Mouse (Mus musculus) gastrocnemius, postnatal 14 days (tissue): ENCODE data around the gene Rec114. TPM values are rescaled to one million over a fixed set of nuclear protein-coding genes. Genes with fewer than 3 reads are reported as not detected.

Experiments
- DNase-seq: peaks from one replicate; pipeline ENCODE4 v3.0.0; 2021; ENCODE audit warnings: mixed read lengths
- intact Hi-C: fragments of 180-260 bp; cut with DNase I; formaldehyde crosslinking; loops from one replicate; pipeline ENCODE4 v1.15.1; 2025; ENCODE audit warnings: low total_unique reads
- long read RNA-seq, 2 experiments: library from polyadenylated mRNA; stranded (forward); transcript quantifications; one replicate each; pipeline ENCODE4 v2.0.0; 2021
- total RNA-seq, 2 experiments: library from RNA; stranded (reverse); gene quantifications; 2 replicates each; pipeline ENCODE4 v1.2.3; 2021

Rec114 gene
- under 1 TPM in 1 of 2 experiments, not detected in 1; 0.45 TPM for total RNA-seq
- long read RNA-seq, experiment 1, result 0 reads
- long read RNA-seq, experiment 2, partial matches to known transcripts, result 1 of 2 reads
- long read RNA-seq, experiment 2, other reads (novel, unspliced or antisense), result 1 of 2 reads

DNA sequence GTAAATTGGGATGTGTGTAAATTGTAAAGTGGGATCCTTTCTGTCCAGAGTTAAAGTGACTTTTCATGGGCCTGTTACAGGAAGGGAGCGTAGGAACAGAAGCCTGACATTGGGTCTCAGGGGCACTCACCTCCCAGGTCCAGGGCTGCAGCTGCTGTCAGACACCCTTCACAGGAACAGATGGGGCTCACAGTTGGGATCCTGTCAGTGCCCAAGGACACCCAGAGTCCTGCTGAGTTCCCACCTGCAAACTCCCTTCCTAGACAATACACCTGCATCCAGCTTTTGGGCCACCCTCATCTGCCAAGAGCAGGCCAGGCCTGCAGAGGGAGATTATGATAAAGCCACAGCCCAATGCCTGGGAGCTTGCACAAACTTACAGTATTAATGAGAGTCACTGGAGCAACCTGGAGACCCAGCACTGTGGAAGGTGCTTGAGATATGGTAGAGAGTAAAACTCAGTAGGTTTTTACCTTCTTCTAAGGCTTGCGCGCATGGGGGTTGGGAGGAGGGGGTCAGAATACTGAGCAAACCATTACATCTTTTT is at the start of gene Rec114:
TSS of gene Rec114 (minus strand) at position 263 of the 547 bp plus-strand sequence.
- intact Hi-C loops, result no loop called here

DNA sequence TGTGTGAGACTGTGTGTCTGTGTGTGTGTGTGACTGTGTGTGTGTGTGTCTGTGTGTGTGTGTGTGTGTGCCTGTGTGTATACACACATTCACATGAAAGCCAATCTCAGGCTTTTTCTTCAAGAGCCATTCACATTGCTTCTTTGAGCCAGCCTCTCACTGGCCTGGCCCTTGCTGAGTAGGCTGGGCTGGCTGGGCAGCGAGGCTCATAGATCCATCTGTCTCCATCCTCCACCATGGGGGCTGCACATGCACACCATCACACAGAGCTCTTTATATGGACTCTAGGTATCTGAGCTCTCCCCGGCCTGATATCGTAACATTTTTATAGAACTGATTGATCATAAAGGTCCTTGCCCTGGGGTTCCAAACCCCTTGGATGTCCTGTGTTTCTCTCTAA is 45.7 kb upstream of the Rec114 start:
- intact Hi-C loops, result no loop called here
- no peak for DNase-seq

More for the DNA sequence above, at the start of gene Rec114:
- DNase-seq, result no peak

DNA sequence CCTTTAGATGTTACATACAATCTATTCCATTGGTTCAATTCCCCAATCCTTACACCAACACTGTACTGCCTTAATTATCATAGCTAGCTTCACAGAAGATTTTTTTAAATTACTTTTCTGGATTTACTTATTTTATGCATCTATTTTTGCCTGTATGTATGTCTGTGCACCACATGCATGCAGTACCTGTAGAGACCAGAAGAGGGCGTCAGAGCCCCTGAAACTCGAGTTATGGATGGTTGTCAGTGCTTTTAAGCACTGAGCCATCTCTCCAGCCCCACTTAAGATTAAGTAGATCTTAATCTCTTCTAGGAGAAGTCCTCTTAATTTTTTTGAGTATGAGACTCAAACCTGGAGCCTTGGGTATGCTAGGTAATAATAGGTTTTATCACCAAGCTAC is 31.6 kb upstream of the Rec114 start:
- intact Hi-C loops, result no loop called here
- no peak for DNase-seq

DNA sequence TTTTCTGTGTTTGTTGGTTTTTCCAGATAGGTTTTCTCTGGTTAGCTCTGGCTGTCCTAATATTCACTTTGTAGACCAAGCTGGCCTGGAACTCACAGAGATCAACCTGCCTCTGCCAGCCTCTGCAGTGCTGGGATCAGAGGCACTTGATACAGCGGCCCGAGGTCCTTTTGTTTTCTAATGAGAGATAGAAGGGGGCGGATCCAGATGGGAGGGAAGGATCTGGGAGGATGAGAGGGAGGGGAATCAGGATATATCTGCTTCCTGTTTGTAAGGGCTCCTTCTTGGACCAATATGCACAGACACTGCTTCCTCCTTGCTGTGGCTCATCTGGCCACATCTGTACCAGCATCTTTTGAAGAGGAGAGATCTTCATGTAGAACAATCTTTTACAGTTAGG is 31.0 kb upstream of the Rec114 start:
- intact Hi-C loops, result no loop called here
- no peak for DNase-seq

DNA sequence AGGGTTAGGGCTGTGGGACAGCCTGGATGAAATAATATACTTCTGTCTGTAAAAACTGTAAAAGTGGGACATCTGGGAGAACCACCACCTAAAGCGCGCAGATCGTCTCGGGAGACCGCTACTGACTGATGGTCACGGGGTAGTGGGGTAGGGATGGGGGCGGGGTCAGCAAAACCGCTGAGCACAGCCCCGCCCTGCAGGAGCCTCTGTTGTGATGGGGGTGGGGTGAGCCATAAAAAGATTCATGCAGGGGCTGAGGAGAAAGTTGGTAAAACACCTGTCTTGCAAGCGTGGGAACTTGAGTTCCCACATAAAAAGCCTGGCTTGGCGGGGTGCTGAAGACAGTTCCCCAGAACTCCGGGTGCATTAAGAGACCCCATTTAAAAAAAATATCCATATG is 26.2 kb upstream of the Rec114 start:
- intact Hi-C loops, result no loop called here
- no peak for DNase-seq

DNA sequence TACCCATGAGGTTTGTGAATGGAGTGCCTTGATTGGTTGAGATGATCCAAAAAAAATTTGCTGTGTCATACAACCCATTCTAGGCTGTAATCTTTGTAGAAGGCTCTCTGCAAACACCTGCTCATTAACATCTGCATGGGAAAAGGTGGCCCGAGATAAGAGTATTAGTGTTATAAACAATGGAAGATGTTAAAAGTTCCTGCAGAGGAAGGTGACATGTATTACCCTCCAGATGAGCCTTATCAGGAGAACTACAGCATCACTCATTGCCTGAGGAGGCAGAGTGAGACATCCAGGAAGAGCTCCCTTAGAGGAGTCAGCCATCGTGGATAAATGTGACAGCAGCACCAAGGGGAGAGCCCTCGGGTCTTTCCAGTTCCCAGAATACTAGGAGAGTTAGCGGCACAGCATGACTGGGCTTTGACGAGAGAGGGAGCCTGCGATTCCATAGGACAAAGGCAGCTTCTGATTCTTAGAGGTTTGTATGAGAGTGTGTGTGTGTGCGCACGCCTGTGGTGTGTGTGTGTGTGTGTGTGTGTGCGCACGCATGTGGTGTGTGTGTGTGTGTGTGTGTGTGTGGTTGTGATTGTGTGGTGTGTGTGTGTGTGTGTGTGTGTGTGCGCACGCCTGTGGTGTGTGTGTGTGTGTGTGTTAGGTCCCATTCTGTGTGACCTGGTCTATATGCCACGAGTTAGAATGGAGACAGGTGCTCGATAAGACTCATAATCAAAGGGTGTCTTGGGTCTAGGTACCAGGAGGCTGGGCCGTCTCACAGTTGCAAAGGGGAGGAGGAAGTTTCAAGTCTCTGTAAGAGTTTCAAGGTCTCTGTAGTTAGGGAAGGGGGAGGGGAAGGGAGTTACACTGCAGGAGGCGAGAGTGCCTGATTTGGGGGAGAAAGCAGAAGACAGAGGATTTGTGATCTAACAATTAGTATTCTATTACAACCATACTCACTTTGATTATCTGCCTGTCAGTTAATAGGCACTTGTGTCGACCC is 23.5 kb upstream of the Rec114 start:
- intact Hi-C loops, result no loop called here
- no peak for DNase-seq

DNA sequence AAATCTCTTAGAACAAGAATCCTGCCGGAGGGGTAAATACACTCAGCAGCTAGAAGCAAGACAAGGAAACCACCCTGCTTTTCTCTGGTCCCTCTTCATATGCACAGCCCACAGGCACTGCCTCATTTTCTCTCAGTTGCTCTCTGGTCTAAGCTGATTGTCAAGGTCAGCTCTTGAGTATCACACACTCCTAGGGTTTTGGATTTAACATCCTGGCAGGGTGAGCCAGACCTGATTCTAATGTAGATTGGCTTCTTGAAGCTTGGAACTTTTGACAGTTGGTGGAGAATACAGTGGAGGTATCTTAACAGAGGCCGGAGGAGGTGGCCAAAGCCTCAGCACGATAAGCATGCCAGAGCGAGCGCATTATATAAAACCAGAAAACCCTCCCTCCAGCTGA is 20.6 kb upstream of the Rec114 start:
- DNase-seq, result no peak
- intact Hi-C loops, result no loop called here

DNA sequence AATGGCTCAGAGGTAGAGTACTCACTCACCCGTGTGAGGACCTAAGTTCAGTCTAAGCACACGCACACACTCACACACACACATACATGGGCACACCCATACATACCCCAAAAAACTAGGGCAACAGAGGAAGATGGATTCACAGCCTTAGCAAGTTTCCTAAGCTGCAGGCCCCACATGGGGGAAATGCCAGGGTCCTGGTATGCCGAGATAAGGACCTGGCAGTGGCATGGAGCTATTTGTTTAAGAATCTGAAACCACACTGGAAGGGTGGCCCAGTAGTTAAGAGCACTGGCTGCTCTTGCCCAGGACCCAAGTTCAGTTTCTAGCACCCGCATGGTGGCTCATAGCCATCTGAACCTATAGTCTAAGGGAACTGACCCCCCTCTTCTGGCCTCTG is 19.4 kb upstream of the Rec114 start:
- intact Hi-C loops, result no loop called here
- no peak for DNase-seq

DNA sequence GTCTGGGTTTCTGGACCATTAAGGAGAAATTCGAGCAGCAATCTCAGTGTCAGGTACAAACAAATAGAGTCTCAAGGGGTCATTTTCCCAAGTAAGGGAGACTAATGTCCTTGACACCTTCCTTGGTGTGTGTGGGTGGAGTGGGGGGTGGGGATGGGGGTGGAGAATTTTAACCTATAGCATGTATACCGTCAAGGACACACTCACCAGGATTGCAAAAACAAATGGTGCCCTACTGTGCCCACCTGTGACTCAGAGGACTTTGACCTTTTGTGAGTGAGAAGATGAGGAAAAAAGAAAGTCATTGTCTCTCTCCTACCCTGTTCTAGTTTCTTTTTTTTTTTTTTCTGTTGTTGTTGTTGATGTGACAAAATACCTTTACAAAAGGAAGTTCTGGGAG is 18.3 kb upstream of the Rec114 start:
- no peak for DNase-seq
- intact Hi-C loops, result no loop called here

DNA sequence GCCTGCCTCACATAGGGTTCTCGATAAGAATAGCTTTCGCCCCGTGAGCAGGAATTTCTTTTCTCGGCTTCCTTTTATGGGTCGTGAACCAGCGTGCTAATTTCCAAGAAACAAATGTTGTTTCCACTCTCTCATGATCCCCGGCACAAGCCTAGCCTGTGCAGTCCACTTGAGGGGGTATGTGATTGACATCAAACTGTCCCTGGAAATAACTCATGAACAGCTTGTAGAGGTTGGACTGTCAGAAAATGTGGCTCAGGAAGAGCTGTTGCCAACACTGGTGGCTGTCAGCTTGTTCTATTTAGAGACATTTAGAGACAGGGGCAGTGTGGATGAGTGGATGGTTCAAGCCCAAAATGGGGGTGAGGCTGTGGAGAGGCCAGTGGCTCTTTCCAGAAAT is 15.0 kb upstream of the Rec114 start:
- intact Hi-C loops, result no loop called here
- no peak for DNase-seq

DNA sequence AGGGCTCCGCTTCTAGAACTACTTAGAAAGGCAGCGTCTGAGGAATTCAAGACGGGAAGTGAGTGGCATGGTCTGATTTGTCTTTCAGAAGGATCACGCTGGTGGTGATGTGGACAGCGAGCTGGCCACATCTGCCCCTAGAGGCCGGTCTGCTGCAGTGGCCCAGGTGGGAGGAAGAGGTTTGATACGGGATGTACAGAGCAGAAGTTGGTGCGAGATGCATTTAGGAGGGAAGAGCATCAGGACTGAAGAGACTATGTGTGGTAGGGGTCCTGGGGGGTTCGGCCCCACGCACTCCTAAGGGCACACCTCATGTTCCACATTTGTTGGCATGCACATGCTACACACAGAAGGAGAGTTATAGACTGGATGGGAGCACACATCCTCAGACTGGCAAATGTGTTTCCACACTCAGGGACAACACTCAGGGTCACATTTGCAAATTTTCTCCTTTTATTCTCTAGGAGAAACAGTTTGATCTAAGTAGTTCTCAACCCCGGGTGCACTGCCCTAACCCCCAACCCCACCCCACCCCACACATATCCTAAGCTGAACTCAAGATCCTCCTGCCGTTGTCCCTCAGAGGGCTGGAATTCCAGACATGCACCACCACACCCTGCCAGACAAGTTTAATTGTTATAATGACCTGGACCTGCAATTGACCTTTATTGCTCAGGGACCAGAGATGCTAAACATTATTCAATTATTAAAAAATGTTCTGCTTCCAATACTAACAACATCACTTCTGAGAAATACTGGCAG is 12.8 kb upstream of the Rec114 start:
- intact Hi-C loops, result no loop called here
- no peak for DNase-seq

DNA sequence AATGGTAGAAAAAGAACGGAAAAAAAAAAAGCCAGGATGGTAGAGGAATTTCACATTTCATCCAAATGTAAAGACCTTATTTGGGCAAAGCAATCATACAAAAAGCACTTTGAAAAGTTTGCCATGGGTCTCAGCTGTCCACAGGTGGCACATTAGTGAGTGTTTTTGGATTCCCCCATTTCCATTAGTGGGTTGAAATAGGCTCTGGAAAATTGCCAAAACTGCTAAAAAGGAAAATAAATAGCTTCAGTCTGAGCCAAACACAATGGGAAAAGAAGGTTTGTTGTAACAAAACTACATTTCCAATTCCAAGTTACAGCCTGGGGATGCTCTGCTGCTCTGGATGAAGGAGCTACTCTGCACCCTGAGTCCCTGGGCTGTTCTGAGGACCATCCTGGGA is 9.8 kb upstream of the Rec114 start:
- intact Hi-C loops, result no loop called here
- no peak for DNase-seq

DNA sequence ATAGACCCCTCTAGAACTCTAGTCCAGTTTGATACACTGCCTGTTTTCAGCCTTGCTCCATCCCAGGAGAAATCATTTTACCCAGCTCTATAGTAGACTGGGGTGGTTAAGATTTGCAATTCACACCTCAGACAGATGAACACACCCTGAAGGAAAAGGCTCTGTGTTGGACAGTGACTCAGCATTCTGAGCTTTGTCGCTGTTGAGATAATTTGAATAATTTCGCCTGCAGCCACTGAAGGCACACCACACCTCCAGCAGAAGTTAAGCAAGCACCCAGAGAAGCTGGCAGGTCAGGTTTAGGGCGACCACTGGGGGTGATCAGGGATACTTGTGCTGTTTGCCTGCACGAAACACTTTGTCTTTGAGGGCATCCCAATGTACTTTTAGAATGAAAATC is 4.4 kb upstream of the Rec114 start:
- intact Hi-C loops, result no loop called here
- DNase-seq, result no peak

DNA sequence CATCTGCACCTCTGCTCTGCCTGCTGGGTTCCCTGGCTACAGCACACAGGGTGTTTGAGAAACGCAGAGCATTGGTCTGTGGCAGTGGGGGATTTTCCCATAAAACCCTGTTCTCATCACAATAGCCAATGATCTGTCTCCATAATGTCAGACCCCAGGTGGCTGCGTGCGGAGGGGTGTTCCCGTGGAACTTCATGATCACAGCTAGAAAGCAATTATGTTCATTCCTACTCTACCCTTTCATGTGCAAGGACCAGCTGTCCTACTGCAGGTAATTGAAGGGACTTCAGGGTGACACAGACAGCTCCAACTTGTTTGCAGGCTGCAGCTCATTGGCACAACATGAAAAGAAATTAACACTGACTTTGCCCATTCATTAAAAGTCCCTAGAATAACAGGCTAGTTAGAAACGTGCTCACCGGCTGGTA is 3.6 kb upstream of the Rec114 start:
- intact Hi-C loops, result no loop called here
- DNase-seq, result no peak

DNA sequence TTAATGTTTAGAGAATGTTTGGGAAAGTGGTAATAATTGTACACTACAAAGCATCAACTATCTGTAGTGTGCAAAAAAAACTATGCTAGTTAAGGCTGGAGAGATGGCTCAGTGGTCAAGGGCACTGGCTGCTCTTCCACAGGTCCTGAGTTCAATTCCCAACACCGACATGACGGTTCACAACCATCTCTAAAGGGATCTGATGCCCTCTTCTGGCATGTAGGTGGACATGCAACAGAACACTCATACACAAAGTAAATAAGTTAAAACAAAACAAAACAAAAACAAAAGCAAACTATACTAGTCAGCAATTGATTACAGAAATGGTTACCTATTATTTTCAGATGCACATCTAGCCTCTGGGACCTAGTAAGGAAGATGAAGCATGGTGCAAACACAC is 1.1 kb downstream of the Rec114 start:
- DNase-seq, result no peak

DNA sequence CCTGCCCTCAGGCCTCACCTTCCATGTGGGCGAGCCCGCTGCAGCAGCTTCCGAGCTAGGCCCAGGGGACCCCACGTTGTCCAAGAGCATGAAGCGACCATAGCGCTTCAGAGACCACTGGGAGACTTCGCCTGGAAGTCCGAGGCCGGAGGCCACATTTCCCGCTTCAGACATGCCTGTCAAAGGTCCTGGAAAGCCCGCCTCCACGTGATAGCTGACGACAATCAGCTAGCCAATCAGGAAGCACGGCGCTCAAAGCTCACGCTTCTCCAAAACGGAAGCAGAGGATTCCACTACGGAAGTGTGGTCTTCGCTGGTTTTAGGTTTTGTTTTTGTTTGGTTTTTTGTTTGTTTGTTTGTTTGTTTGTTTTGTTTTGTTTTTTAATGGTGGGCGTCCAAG is 2.4 kb downstream of the Rec114 start:
- no peak for DNase-seq
- intact Hi-C loops, result no loop called here

More for the DNA sequence above, 1.1 kb downstream of the Rec114 start:
- intact Hi-C loops, result no loop called here

DNA sequence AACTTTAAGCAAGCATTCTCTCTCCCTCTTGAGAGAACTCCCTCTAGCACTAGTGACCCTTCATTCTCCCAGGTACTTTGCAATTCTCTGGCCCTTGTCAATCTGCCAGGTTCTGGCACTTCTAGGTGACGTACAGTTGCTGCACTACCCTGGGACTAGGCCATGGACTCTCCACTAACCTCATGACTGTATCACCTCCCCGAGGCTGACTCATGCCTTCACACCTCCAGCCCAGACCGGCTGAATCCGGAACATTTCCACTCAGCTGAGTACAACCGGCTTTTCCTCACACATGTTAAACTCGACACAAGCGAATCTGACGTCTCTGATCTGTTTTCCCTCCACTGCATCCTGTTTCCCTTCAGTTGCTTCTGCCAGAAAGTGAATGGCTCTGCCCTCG is 4.0 kb downstream of the Rec114 start:
- intact Hi-C loops, result no loop called here

DNA sequence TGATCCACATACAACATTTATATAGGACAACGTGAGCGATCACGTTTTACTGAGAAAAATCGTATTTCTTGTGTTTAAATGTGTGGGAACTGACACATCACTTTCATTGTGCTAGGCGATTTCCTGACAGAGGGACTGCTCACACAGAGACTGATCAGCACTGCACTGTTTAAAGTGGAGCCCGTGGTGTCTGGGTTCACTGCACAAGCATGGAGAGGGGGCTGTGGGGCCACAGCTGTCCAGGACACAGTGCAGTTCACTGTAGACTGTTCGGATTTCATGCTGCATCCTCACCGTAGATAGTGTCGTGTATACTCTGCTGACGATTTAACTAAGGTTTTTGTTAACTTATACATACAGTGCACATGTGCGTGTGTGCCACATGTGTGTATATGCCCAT is 20.6 kb downstream of the Rec114 start:
- DNase-seq, result no peak
- intact Hi-C loops, result no loop called here

More for the DNA sequence above, 4.0 kb downstream of the Rec114 start:
- no peak for DNase-seq

DNA sequence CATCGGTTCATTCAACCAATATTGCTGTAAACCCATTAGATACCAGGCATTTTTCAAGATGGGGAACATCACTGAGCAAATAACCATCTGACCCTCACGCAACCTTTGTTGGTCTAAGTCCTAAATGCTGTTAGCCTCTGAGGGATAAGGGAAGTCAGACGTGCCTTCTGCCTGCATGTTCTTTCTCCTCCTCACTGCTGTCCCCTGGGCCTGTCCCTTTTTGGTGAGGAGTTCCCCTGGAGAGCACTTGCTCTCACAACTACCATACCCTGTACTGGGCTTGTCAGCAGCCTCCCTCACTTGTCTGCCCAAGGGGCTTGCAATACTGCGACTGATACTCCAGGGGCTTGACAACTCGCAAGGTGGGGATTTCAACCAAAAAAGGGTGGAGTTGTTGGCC is 21.6 kb downstream of the Rec114 start:
- intact Hi-C loops, result no loop called here

DNA sequence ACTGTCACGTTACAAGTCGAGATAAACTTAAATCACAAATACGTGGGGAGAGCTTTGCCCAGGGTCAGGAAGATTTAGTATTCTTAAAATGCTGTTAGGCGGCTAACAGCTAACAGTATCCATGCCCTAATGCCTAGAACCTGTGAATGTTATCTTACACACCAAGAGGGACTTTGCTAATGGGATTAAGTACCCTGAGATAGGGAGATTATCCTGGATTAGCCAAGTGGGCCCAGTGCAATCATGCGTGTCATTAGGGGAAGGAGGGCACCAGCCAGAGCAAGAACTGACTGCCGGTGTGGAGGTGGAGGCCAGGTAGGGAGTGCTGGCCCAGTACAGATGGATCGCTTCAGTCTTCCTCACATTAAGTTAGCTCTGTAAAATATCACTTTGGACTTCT is 22.7 kb downstream of the Rec114 start:
- intact Hi-C loops, result no loop called here
- DNase-seq, result no peak

More for the DNA sequence above, 21.6 kb downstream of the Rec114 start:
- no peak for DNase-seq
